Mouse (Mus musculus) C2C12 (cell line): ENCODE measurements around the gene Spock2. TPM values are rescaled to one million over a fixed set of nuclear protein-coding genes. Genes with fewer than 3 reads are reported as not detected.
"Not testable (repeated sequence)": the region's sequence is repeated elsewhere in the genome, so short reads cannot be mapped to it uniquely, and the experiment has no call there.

Experiments
- H3K27me3 ChIP-seq: one replicate; pipeline ENCODE4 v1.6.1; 2011; ENCODE audit not compliant: control insufficient read depth, insufficient read depth, insufficient read length
- H3K36me3 ChIP-seq: one replicate; pipeline ENCODE4 v1.6.1; 2011; ENCODE audit not compliant: control insufficient read depth, insufficient read depth
- H3K4me3 ChIP-seq: one replicate; pipeline ENCODE4 v1.5.1; 2011; ENCODE audit warnings: mild to moderate bottlenecking, control low read depth; ENCODE audit not compliant: poor library complexity, insufficient read depth, severe bottlenecking
- H3K79me2 ChIP-seq: one replicate; pipeline ENCODE4 v1.6.1; 2011; ENCODE audit not compliant: control insufficient read depth, insufficient read depth
- H3K79me3 ChIP-seq: one replicate; pipeline ENCODE4 v1.6.1; 2011; ENCODE audit warnings: low read depth, control low read depth
- H3ac ChIP-seq: one replicate; pipeline ENCODE3; 2011; ENCODE audit warnings: low read depth; ENCODE audit not compliant: control insufficient read depth, insufficient read length
- CEBPB ChIP-seq: IDR thresholded peaks from one replicate; pipeline ENCODE4 v1.6.1; 2011; ENCODE audit warnings: low read depth, mild to moderate bottlenecking, control low read depth, moderate library complexity
- CTCF ChIP-seq: IDR thresholded peaks from one replicate; pipeline ENCODE4 v1.5.1; 2011; ENCODE audit not compliant: control insufficient read depth, insufficient read depth, insufficient read length
- FOSL1 ChIP-seq: IDR thresholded peaks from one replicate; pipeline ENCODE4 v1.8.0; 2011; ENCODE audit warnings: mild to moderate bottlenecking, low read length; ENCODE audit not compliant: poor library complexity, insufficient read depth, severe bottlenecking
- MAX ChIP-seq: IDR thresholded peaks from one replicate; pipeline ENCODE4 v1.6.1; 2011; ENCODE audit warnings: mild to moderate bottlenecking, control low read depth
- MYOD1 ChIP-seq: IDR thresholded peaks from one replicate; pipeline ENCODE4 v1.6.1; 2011; ENCODE audit warnings: low read depth; ENCODE audit not compliant: control insufficient read depth, insufficient read length
- MYOG ChIP-seq: IDR thresholded peaks from one replicate; pipeline ENCODE4 v1.6.1; 2011; ENCODE audit not compliant: control insufficient read depth, insufficient read length; ENCODE audit errors: extremely low read depth
- USF1 ChIP-seq: IDR thresholded peaks from one replicate; pipeline ENCODE4 v1.6.1; 2011; ENCODE audit warnings: low read depth, mild to moderate bottlenecking, control low read depth, moderate library complexity
- microRNA-seq: library from miRNA; unstranded; fragments of <30 nt; microRNA quantifications from one replicate; pipeline ENCODE4, GENCODE M21; 2019; ENCODE audit warnings: borderline microRNAs expressed
- polyA plus RNA-seq: library from polyadenylated mRNA; unstranded; fragments of >200 nt; fragmentation: generic; extraction: Trizol; gene quantifications from one replicate; pipeline ENCODE4 v1.2.1, GENCODE M21; 2012; ENCODE audit warnings: missing spikeins

The Spock2 gene
- polyA plus RNA-seq, 1 experiment: 12.1 TPM

DNA sequence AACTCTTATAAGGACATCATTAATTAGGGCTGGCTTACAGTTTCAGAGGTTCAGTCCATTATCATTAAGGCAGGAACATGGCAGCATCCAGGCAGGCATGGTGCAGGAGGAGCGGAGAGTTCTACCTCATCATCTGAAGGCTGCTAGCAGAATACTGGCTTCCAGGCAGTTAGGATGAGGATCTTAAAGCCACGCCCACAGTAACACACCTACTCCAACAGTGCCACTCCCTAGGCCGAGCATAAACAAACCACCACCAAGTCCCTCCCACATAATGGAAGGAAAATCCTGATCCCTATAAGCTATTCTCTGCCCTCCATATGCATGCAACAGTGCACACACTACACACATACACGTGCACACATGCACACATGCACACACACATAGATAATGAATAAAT, 66.3 kb downstream of the Spock2 start:
- TF ChIP-seq MYOD1: no peak
- TF ChIP-seq CEBPB: no peak
- no peak for TF ChIP-seq USF1
- no peak for TF ChIP-seq CTCF
- TF ChIP-seq MAX: no peak
- no peak for TF ChIP-seq FOSL1
- Histone ChIP-seq H3K27me3 (no peaks in the 10 kb centered on the region), H3K36me3 (no peaks in the 10 kb centered on the region), H3ac (no peak overlapping the region), H3K79me2 (no peaks in the 10 kb centered on the region), H3K4me3 (no peak overlapping the region), H3K79me3 (no peaks in the 10 kb centered on the region)

- no peak for TF ChIP-seq MAX
- TF ChIP-seq MYOG: no peak
- TF ChIP-seq USF1: no peak
- TF ChIP-seq CEBPB: no peak
- TF ChIP-seq FOSL1: no peak
- no peak for TF ChIP-seq CTCF
- TF ChIP-seq MYOD1: no peak
- Histone ChIP-seq H3K27me3 (no peaks in the 10 kb centered on the region), H3ac (no peak overlapping the region), H3K79me2 (no peaks in the 10 kb centered on the region), H3K4me3 (no peak overlapping the region), H3K36me3 (no peaks in the 10 kb centered on the region), H3K79me3 (no peaks in the 10 kb centered on the region)
These were observed 67.0 kb downstream of the Spock2 start for GRCm38 (mm10) chr10:60173035-60173434.

GRCm38 (mm10) chr10:60174506-60174905, 68.5 kb downstream of the Spock2 start:
- no peak overlapping the region for H3ac ChIP-seq
- H3K36me3 ChIP-seq: no peaks in the 10 kb centered on the region
- no peaks in the 10 kb centered on the region for H3K79me3 ChIP-seq
- H3K79me2 ChIP-seq: no peaks in the 10 kb centered on the region
- no peaks in the 10 kb centered on the region for H3K27me3 ChIP-seq
- H3K4me3 ChIP-seq: no peak overlapping the region
- TF ChIP-seq MAX (no peak), MYOD1 (no peak), MYOG (no peak), CTCF (no peak), CEBPB (no peak), USF1 (no peak), FOSL1 (no peak)

GRCm38 (mm10) chr10:60175306-60175705, 69.3 kb downstream of the Spock2 start:
- not testable (repeated sequence) for H3K4me3 ChIP-seq, H3K79me2 ChIP-seq, H3K27me3 ChIP-seq, H3ac ChIP-seq, H3K36me3 ChIP-seq, H3K79me3 ChIP-seq

Small RNAs within 50 kb of the gene (microRNA-seq; reads per million reads assigned to microRNA genes)
- gene Mir6906: not detected

Other genes starting within 250 kb of the Spock2 start
- 25.8 TPM for gene Dnajb12, start 226.7 kb upstream of the Spock2 start, polyA plus RNA-seq
- gene Ddit4, start 154.4 kb upstream of the Spock2 start, polyA plus RNA-seq: 62.7 TPM
- 24.1 TPM for gene Ascc1, start 103.4 kb upstream of the Spock2 start, polyA plus RNA-seq
- 104 TPM for gene Anapc16, start 103.1 kb upstream of the Spock2 start, polyA plus RNA-seq
- gene Chst3, start 113.0 kb downstream of the Spock2 start, polyA plus RNA-seq: 1.7 TPM
- 439 TPM for gene Psap, start 171.4 kb downstream of the Spock2 start, polyA plus RNA-seq
- 0.68 TPM for gene Vsir, start 240.6 kb downstream of the Spock2 start, polyA plus RNA-seq